Mouse (Mus musculus) MEL (cell line): ENCODE data around the gene Dqx1.

Source experiments
- CHD2 ChIP-seq: IDR thresholded peaks from 2 replicates; pipeline ENCODE4 v1.6.1; 2011; ENCODE audit warnings: low read length, improper control_type of control experiment
- CTCF ChIP-seq, 3 experiments: IDR thresholded peaks in 2 of 3; conservative IDR thresholded peaks in 1 of 3; 2 replicates each; pipeline ENCODE4 v1.5.1; 2011 to 2012; ENCODE audit warnings: low read length in 3 of 3, low read depth in 2 of 3, mild to moderate bottlenecking in 2 of 3, improper control_type of control experiment in 1 of 3, inconsistent platforms in 1 of 3, mixed read lengths in 1 of 3, moderate library complexity in 1 of 3; ENCODE audit not compliant: control insufficient read depth in 1 of 3, insufficient read depth in 1 of 3, poor library complexity in 1 of 3, severe bottlenecking in 1 of 3
- EP300 ChIP-seq, 2 experiments: IDR thresholded peaks; 2 replicates each; pipeline ENCODE4 v1.6.1; 2011; ENCODE audit warnings: improper control_type of control experiment in 2 of 2, low read length in 2 of 2, low read depth in 1 of 2, mild to moderate bottlenecking in 1 of 2
- NELFE ChIP-seq: IDR thresholded peaks from 2 replicates; pipeline ENCODE4 v1.6.1; 2011; ENCODE audit warnings: low read depth, low read length, improper control_type of control experiment
- NRF1 ChIP-seq: IDR thresholded peaks from 2 replicates; pipeline ENCODE4 v1.6.1; 2014; ENCODE audit warnings: low read depth, mild to moderate bottlenecking, inconsistent platforms, low read length, improper control_type of control experiment, moderate library complexity; ENCODE audit not compliant: poor library complexity, insufficient read depth, severe bottlenecking
- POLR2A ChIP-seq, 2 experiments: IDR thresholded peaks; 2 replicates each; pipeline ENCODE4 v1.6.1; 2011 to 2012; ENCODE audit warnings: low read length in 2 of 2, mild to moderate bottlenecking in 2 of 2, control low read depth in 1 of 2, improper control_type of control experiment in 1 of 2, low read depth in 1 of 2, moderate library complexity in 1 of 2; ENCODE audit not compliant: control insufficient read depth in 1 of 2, insufficient read depth in 1 of 2, poor library complexity in 1 of 2

GRCm38 (mm10) chr6:83058725-83059124 is 1.1 kb downstream of the Dqx1 start:
- TF ChIP-seq CTCF (IDR thresholded peaks at IDR 0.05 in 2 of 3, conservative IDR thresholded peaks at IDR 0.05 in 1 of 3; ENCODE audit: control insufficient read depth in 1 of 3, insufficient read depth in 1 of 3, low read depth in 2 of 3, low read length in 3 of 3, poor library complexity in 1 of 3, severe bottlenecking in 1 of 3) (no peak), EP300 (IDR thresholded peaks at IDR 0.05; ENCODE audit: low read depth in 1 of 2, low read length in 2 of 2) (no peak), NRF1 (no peak), POLR2A (IDR thresholded peaks at IDR 0.05; ENCODE audit: control insufficient read depth in 1 of 2, insufficient read depth in 1 of 2, low read depth in 1 of 2, low read length in 2 of 2, poor library complexity in 1 of 2) (no peak; a peak in 1 of 4 replicates), NELFE (no peak), CHD2 (no peak)
